Mouse (Mus musculus): ENCODE data around the gene Atp6v0e. TPM values are rescaled to one million over a fixed set of nuclear protein-coding genes. Genes with fewer than 3 reads are reported as not detected.

The Atp6v0e gene
- polyA plus RNA-seq, 1 experiment from 2014 or later = 179 TPM

DNA sequence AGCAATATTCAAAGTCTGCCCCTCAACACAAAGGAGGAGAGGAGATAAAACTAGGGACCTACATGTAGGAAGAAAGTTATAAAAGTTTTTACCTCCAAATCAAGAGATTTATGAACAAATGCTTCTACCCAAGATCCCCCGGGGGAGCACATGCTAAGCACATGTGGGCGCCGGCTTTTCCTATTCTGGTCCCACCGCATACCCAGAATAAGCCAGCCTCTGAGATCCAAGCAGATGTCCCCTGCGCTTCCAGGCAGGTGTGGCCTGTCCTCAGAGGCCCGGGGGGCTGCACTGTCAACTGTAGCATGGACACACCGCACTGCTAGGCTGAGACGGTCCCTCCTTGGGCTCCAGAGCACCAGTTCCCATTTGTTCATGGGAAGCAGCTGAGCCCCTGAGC lies 19.6 kb upstream of the Atp6v0e start:
- Histone ChIP-seq H3K27ac (no peak overlapping the region), H3K4me3 (no peak overlapping the region), H3K4me2 (no peak overlapping the region), H3K4me1 (peaks cover 8% of the 10 kb centered on the region; the same call in 1 of the 2 replicates), H3K36me3 (peaks cover 82% of the 10 kb centered on the region), H3K27me3 (replicated peaks) (no peaks in the 10 kb centered on the region), H3K9ac (no peak overlapping the region), H3K9me3 (replicated peaks) (no peaks in the 10 kb centered on the region)
- ATAC-seq = no peak
- WGBS (ENCODE audit: insufficient replicate concordance) = 89% methylated on average over 8 of the region's 8 CpGs

DNA sequence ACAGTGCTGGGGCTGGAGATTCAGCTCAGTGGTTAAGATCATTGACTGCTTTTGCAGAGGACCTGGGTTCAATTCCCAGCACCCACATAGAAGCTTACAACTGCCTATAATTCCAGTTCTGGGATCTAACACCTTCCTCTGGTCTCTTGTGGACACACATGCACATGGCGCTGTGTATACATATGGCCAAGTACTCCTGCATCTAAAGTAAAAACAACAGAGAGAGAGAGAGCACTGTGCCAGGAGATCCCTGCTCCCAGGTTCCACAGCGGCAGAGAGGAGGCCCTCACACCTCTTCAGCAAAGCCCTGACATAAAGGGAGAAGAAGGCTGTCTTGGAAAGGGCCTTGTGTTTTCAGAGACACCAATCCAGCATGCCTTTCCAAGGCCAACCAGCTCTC lies 19.0 kb upstream of the Atp6v0e start:
- no peak for ATAC-seq
- WGBS (ENCODE audit: insufficient replicate concordance) = 90% methylated on average over 2 of the region's 2 CpGs
- H3K36me3 ChIP-seq = peaks cover 83% of the 10 kb centered on the region

DNA sequence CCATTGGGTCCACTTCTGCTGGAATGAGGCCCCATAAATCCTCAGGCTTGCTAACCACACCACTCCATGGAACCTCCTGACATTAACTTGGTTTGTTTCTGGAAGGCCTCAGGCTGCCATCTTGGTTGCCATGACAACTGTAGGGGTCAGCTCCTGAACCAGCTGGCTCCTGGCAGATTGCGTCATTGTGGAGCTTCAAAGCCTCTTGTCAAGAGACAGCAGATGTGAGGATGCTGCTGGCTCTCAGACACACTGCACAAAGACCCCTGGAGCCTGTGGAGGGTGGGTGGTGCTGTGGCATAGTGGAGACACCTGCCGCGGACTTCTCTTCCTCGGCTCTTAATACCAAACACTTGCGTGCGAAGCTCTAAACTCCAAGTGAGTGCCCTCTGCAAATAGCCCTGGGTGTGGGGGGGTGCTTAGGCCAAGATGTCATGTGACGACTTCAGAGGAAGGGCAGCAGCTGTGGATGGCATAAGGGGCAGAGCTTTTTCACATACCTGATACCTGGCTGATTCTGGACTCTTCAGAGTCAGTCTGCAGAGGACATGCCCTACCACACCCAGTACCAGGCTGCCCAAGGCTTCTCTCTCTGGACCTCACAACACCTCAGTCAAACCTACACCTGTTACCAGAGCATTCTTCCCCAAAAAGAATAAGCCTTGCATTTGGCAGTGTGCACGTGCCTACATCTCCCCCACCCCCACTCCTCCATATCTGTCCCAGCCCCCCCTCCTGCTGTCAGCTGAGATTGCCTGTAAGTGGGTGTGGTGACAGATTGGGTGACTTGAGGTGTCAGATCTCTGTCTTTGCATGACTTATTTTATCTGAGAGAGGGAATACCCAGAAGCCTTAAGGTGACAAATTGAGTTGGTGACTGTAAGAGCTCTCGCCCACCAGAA lies 18.3 kb upstream of the Atp6v0e start:
- Histone ChIP-seq H3K36me3 (peaks cover 77% of the 10 kb centered on the region), H3K9me3 (replicated peaks) (no peaks in the 10 kb centered on the region), H3K27me3 (replicated peaks) (no peaks in the 10 kb centered on the region), H3K27ac (no peak overlapping the region), H3K9ac (no peak overlapping the region), H3K4me1 (peaks cover 8% of the 10 kb centered on the region; the same call in 1 of the 2 replicates), H3K4me2 (no peak overlapping the region), H3K4me3 (no peak overlapping the region)
- no peak for ATAC-seq
- 78% methylated on average over 9 of the region's 9 CpGs for WGBS (ENCODE audit: insufficient replicate concordance)

More for the DNA sequence above, 19.0 kb upstream of the Atp6v0e start:
- Histone ChIP-seq H3K4me2 (no peak overlapping the region), H3K4me1 (peaks cover 8% of the 10 kb centered on the region; the same call in 1 of the 2 replicates), H3K4me3 (no peak overlapping the region), H3K27ac (no peak overlapping the region), H3K9me3 (replicated peaks) (no peaks in the 10 kb centered on the region), H3K27me3 (replicated peaks) (no peaks in the 10 kb centered on the region), H3K9ac (no peak overlapping the region)

DNA sequence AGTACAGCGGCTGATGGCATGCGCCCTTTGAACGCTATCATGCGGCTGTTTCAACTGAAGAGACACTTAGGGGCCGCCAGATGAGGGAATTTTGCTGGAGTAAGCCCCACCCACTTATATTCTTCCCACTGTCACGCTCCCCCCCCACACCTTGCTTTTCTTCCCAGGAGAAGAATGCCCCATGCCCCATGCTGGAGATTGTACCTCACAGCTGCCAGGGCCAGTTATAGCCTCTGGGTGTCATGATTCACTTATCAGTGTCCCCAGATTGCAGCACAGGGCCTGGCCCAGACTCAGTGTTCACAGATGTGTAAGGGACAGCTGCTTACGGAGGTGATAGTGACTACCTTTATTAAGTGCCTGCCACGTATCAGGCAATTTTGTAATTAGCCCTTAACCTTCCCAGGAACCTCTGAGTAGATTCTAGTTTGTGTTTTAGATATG lies 17.6 kb upstream of the Atp6v0e start:
- Histone ChIP-seq H3K27me3 (replicated peaks) (no peaks in the 10 kb centered on the region), H3K4me1 (peaks cover 8% of the 10 kb centered on the region; the same call in 1 of the 2 replicates), H3K36me3 (peaks cover 73% of the 10 kb centered on the region), H3K27ac (no peak overlapping the region), H3K4me3 (no peak overlapping the region), H3K4me2 (no peak overlapping the region), H3K9ac (no peak overlapping the region), H3K9me3 (replicated peaks) (no peaks in the 10 kb centered on the region)
- 74% methylated on average over 8 of the region's 8 CpGs for WGBS (ENCODE audit: insufficient replicate concordance)
- ATAC-seq = no peak

DNA sequence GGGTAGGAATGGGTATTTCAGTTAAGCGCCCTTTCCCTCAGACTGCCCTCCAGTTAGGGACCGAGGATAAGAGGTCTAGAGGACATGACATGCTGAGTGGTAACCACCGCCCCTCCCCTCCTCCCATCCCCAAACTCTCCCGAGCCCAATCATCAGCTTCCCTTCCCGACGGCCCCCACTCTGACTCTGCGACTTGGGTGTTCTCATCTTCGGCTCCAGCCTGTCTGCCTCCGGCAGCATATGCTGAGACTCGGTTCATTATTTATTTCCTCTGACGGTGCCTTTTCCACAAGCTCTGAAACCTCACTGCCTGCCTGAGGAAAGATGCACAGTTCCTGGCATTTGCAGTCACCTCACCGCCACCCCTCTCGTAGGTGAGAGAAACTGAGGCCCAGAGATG lies 15.7 kb upstream of the Atp6v0e start:
- Histone ChIP-seq H3K9me3 (replicated peaks) (no peaks in the 10 kb centered on the region), H3K27ac (no peak overlapping the region), H3K4me1 (peaks cover 8% of the 10 kb centered on the region; the same call in 1 of the 2 replicates), H3K4me2 (no peak overlapping the region), H3K36me3 (peaks cover 66% of the 10 kb centered on the region), H3K27me3 (replicated peaks) (no peaks in the 10 kb centered on the region), H3K4me3 (no peak overlapping the region), H3K9ac (no peak overlapping the region)
- ATAC-seq = no peak
- WGBS (ENCODE audit: insufficient replicate concordance) = 72% methylated on average over 12 of the region's 13 CpGs

DNA sequence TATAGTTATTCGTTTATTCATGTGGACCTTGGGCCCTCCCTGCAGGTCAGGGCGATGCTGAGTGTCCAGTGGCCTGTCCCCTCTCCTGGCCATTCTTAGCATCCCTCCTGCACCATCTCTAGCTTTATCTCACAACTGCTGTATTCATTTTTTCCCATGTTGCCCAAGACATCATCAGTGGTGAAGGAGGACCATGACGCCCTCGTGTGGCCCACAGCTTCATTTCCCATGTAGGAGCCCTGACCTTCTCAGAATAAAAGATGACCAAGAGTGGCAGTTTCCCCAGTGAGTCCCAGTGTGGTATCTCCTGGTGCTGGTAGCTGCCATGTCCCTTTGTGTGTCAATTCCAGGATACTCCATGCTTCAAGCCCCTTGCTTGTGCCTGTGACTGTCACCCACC lies 13.5 kb upstream of the Atp6v0e start:
- peaks cover 8% of the 10 kb centered on the region; the same call in 1 of the 2 replicates for H3K4me1 ChIP-seq
- no peak overlapping the region for H3K27ac ChIP-seq
- H3K9me3 ChIP-seq (replicated peaks) = no peaks in the 10 kb centered on the region
- ATAC-seq = no peak
- 72% methylated on average over 4 of the region's 4 CpGs for WGBS (ENCODE audit: insufficient replicate concordance)
- no peak overlapping the region for H3K4me2 ChIP-seq
- no peak overlapping the region for H3K4me3 ChIP-seq
- H3K9ac ChIP-seq = no peak overlapping the region
- no peaks in the 10 kb centered on the region for H3K27me3 ChIP-seq (replicated peaks)
- peaks cover 66% of the 10 kb centered on the region for H3K36me3 ChIP-seq

DNA sequence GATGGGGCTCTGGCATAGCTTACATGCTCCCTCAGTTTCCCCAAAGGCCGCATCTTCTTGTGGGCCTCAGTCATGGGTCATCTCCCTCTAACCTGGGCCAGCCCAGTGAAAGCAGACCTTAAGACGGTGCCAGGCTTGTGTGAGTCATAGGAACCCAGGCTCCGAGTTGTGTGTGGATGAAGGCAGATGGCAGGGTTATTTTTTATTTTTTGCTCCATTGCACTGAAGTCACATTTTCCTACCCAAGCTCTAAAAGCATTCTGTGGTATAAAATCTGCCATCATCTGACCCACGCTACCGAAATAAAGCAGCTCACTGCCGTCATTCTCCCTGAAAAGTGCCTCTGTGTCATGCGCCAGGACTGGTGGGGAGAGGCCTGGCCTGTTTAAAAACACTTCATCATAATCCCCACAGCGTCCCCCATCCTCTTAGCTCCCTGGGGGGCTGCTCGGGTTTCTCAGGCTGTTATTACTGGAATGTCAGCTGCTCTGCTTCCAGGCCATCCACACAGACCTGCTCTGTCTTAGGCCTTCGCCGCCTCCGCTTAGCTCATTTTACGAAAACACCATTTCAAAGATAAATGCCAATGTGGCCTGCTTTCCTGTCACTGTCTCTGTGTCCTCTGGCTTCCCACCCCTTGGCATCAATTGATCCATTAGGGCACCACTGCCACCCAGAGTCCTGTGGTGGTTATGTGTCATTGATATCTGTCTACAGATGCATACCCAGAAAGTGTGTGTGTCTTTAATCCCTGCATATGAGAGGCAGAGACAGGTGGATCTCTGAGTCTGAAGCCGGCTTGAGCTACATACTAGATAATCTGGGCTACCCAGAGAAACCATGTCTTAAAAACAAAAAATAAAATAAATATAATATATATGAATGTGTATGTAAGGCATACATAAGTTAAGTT lies 12.3 kb upstream of the Atp6v0e start:
- H3K9me3 ChIP-seq (replicated peaks) = no peaks in the 10 kb centered on the region
- H3K36me3 ChIP-seq = peaks cover 68% of the 10 kb centered on the region
- no peak overlapping the region for H3K9ac ChIP-seq
- no peaks in the 10 kb centered on the region for H3K4me1 ChIP-seq
- 82% methylated on average over 14 of the region's 14 CpGs for WGBS (ENCODE audit: insufficient replicate concordance)
- H3K27me3 ChIP-seq (replicated peaks) = no peaks in the 10 kb centered on the region
- no peak overlapping the region for H3K4me2 ChIP-seq
- no peak overlapping the region for H3K4me3 ChIP-seq
- ATAC-seq = no peak
- H3K27ac ChIP-seq = no peak overlapping the region

DNA sequence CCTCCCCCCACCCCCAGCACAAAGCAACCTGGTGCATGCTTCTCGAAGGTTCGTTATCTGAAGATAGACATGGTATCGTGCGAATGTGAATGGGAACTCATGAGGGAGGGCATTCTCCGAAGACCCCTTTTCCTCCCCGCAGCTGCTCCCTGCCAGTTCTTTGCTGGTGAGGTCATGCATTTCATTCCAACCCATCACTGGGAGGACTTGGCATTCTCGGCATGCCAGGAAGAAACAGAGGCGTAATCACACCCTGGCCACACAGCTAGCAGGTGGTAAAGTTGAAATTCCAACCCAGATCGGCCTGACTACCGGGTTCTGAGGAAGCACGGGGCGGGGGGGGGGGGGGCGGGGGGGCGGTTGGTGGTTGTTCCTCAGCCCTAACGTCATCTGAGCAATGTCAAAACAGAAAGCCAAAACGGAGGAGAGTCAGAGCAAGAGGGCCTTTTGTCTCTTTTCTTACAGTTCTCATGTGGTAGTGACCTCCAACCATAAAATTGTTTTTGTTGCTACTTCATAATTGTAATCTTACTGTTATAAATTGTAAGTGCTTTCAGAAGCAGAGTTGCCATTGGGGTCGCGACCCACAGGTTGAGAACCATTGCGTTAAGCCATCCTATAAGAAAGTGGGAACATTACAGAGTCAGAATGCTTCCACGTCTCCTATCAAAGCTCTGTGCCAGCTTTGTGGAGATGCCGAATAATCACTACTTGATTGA lies 4.0 kb upstream of the Atp6v0e start:
- Histone ChIP-seq H3K4me1 (peaks cover 24% of the 10 kb centered on the region), H3K9me3 (replicated peaks) (no peaks in the 10 kb centered on the region), H3K27me3 (replicated peaks) (no peaks in the 10 kb centered on the region), H3K4me3 (no peak overlapping the region), H3K9ac (no peak overlapping the region), H3K36me3 (peaks cover 24% of the 10 kb centered on the region), H3K4me2 (no peak overlapping the region), H3K27ac (no peak overlapping the region)
- ATAC-seq = no peak
- WGBS (ENCODE audit: insufficient replicate concordance) = 39% methylated on average over 21 of the region's 21 CpGs

DNA sequence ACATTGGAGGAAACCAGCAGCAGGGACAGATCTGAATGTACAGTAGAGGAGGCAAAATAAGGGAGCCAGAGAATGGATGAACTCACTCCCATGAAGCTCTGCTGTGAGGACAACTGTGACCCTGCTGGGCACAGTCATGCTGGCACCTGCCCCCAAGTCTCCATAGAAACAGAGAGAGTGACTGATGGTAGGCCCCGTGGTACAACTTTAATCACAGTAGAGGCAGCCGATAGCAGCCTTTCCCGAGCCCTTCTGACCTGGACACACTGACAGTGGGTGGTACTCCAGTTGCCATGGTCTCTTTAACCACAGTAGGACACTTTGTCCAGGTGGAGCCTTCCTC lies 3.5 kb upstream of the Atp6v0e start:
- ATAC-seq = no peak
- H3K4me2 ChIP-seq = no peak overlapping the region
- H3K27ac ChIP-seq = no peak overlapping the region
- H3K4me1 ChIP-seq = peaks cover 28% of the 10 kb centered on the region
- H3K27me3 ChIP-seq (replicated peaks) = no peaks in the 10 kb centered on the region; the same call in 1 of the 2 replicates
- WGBS (ENCODE audit: insufficient replicate concordance) = 75% methylated on average over 3 of the region's 3 CpGs
- H3K4me3 ChIP-seq = no peak overlapping the region
- H3K9me3 ChIP-seq (replicated peaks) = no peaks in the 10 kb centered on the region
- H3K9ac ChIP-seq = no peak overlapping the region
- peaks cover 19% of the 10 kb centered on the region for H3K36me3 ChIP-seq

DNA sequence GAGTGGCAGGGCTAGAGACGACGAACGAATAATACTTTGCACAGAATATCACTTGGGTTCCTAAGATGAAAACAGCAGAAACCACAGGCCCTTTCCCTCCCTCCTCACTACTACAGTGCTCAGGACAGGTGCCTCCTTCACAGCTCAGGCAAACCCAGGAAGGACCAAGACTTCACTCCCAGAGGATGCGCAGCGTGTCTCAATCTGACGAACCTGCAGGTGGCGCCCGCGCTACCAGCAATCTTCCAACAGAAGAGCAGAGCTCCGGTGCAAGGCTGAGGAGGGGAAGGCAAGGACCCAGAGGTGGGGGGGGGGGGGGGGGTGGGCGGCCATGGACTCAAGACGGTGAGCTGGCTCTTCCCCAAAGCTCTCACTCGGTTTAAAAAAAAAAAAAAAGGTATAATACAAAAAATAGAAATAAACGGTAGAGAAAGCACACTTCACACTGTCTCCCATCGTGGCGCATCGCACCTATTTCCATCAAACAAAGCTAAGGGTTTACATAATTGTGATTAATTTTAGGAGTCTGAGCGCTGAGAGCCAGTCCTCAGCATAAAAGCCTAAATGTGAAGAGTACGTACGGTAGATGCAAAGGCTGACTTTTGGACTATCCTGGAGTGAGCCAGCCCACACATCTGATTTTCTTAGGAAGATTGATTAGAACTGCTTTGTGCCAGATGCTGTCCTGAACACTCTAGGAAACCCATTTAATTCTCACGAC lies 2.7 kb upstream of the Atp6v0e start:
- Histone ChIP-seq H3K4me3 (no peak overlapping the region), H3K4me2 (no peak overlapping the region), H3K27ac (no peak overlapping the region), H3K9ac (no peak overlapping the region), H3K9me3 (replicated peaks) (no peaks in the 10 kb centered on the region), H3K27me3 (replicated peaks) (no peaks in the 10 kb centered on the region; the same call in 1 of the 2 replicates), H3K36me3 (peaks cover 11% of the 10 kb centered on the region), H3K4me1 (peaks cover 28% of the 10 kb centered on the region)
- no peak for ATAC-seq
- WGBS (ENCODE audit: insufficient replicate concordance) = 23% methylated on average over 21 of the region's 21 CpGs

DNA sequence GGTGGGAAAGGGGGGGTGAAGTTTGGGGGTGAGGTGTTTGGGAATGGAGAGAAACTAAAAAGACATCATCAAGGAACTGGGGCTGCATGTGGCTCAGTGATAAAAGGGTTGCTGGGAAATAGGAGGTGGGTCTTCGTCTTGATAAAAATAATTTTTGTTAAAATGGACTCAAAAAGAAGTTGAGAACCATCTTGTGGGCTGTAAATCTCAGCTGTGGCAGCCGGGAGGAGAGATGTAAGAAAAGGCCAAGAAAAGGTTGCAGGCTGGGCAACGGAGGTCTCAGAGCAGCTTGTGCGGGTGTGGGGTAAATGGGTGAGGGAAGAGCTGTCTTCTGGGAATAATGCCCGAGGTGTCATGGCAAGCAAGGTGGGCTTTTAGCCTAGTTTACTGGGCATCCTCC lies 827 bp upstream of the Atp6v0e start:
- peaks cover 28% of the 10 kb centered on the region for H3K4me1 ChIP-seq

More for the DNA sequence above, 827 bp upstream of the Atp6v0e start:
- Histone ChIP-seq H3K9ac (no peak overlapping the region), H3K4me3 (no peak overlapping the region), H3K27ac (no peak overlapping the region), H3K9me3 (replicated peaks) (no peaks in the 10 kb centered on the region), H3K36me3 (no peaks in the 10 kb centered on the region), H3K27me3 (replicated peaks) (peaks cover 5% of the 10 kb centered on the region; the same call in 1 of the 2 replicates), H3K4me2 (peak overlapping the region; percentile 74)
- WGBS (ENCODE audit: insufficient replicate concordance) = 74% methylated on average over 5 of the region's 5 CpGs
- ATAC-seq = no peak
